Mouse (Mus musculus): ENCODE results near the gene Gm13691. TPM values are rescaled to one million over a fixed set of nuclear protein-coding genes. Genes with fewer than 3 reads are reported as not detected.

Gm13691 gene
- polyA plus RNA-seq, 1 experiment from 2014 or later = not detected

Other genes with a start within 250 kb of the Gm13691 start
- gene Fam171b, start 177.9 kb upstream of the Gm13691 start, polyA plus RNA-seq (2015; fragmentation: Nextera tagmentation; extraction: Ambion mirVana) = 77.1 and 80.4 TPM in 2 replicates
- gene Zswim2, start 49.3 kb upstream of the Gm13691 start, polyA plus RNA-seq (2015; fragmentation: Nextera tagmentation; extraction: Ambion mirVana) = not detected in 2 replicates
- not detected in 2 replicates for gene Gm13698, start 34.9 kb upstream of the Gm13691 start, polyA plus RNA-seq (2015; fragmentation: Nextera tagmentation; extraction: Ambion mirVana)
- gene Gm13693, start 29.1 kb upstream of the Gm13691 start, polyA plus RNA-seq (2015; fragmentation: Nextera tagmentation; extraction: Ambion mirVana) = not detected in 2 replicates
- not detected in 2 replicates for gene Gm13695, start 23.2 kb upstream of the Gm13691 start, polyA plus RNA-seq (2015; fragmentation: Nextera tagmentation; extraction: Ambion mirVana)
- not detected in 2 replicates for gene Gm13696, start 17.4 kb upstream of the Gm13691 start, polyA plus RNA-seq (2015; fragmentation: Nextera tagmentation; extraction: Ambion mirVana)
- not detected in 2 replicates for gene Gm13694, start 11.6 kb upstream of the Gm13691 start, polyA plus RNA-seq (2015; fragmentation: Nextera tagmentation; extraction: Ambion mirVana)
- gene Gm13697, start 5.8 kb upstream of the Gm13691 start, polyA plus RNA-seq (2015; fragmentation: Nextera tagmentation; extraction: Ambion mirVana) = not detected in 2 replicates